Mouse (Mus musculus): Measurements from ENCODE around the gene Ccnb1. TPM values are rescaled to one million over a fixed set of nuclear protein-coding genes. Genes with fewer than 3 reads are reported as not detected.

Ccnb1 gene
- total RNA-seq, 2 experiments from 2014 or later = 2.1 to 2.9 TPM

Other genes with a start within 250 kb of the Ccnb1 start
- gene Ocln, start 233.9 kb downstream of the Ccnb1 start, total RNA-seq (2021) = 10 to 100 TPM; 10.1 to 10.8 TPM
- gene Marveld2, start 169.6 kb downstream of the Ccnb1 start, total RNA-seq (2021) = 1 to 10 TPM; 1.2 to 1.8 TPM
- 10 to 100 TPM; 91.6 to 91.8 TPM for gene Ak6, start 135.6 kb downstream of the Ccnb1 start, total RNA-seq (2021)
- 10 to 100 TPM; 12.8 to 13.1 TPM for gene Rad17, start 135.5 kb downstream of the Ccnb1 start, total RNA-seq (2021)
- gene Taf9, start 135.0 kb downstream of the Ccnb1 start, total RNA-seq (2021) = 10 to 100 TPM; 24.4 to 31.4 TPM
- under 1 TPM; 0.33 to 0.97 TPM for gene Ccdc125, start 116.9 kb downstream of the Ccnb1 start, total RNA-seq (2021)
- 10 to 100 TPM; 32.2 to 34.8 TPM for gene Cdk7, start 55.6 kb downstream of the Ccnb1 start, total RNA-seq (2021)
- gene Mrps36, start 41.9 kb downstream of the Ccnb1 start, total RNA-seq (2021) = 10 to 100 TPM; 66.7 to 74.3 TPM
- under 1 TPM; 0.66 to 0.72 TPM for gene Cenph, start 10.7 kb downstream of the Ccnb1 start, total RNA-seq (2021)
- 10 to 100 TPM; 41.9 to 43.7 TPM for gene Slc30a5, start 46.9 kb upstream of the Ccnb1 start, total RNA-seq (2021)